Mouse (Mus musculus) thymus, postnatal 25 days (tissue): Measurements from ENCODE around the gene Ubac1.

Source experiments
- DNase-seq: peaks from one replicate; pipeline ENCODE4 v3.0.0; 2022

Ubac1 gene

DNA sequence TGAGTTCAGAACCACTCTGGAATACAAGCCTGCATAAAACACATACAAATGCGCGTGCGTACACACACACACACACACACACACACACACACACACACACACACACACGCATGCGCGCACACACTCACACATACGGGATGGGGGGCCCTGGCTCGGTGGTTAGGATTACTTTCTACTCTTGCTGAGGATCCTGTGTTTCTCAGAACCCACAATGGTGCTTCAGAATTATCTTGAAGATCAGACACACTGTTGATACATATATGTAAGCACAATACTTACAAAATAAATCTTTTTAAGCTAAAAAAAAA, 665 bp upstream of the Ubac1 start:
- DNase-seq, result no peak

DNA sequence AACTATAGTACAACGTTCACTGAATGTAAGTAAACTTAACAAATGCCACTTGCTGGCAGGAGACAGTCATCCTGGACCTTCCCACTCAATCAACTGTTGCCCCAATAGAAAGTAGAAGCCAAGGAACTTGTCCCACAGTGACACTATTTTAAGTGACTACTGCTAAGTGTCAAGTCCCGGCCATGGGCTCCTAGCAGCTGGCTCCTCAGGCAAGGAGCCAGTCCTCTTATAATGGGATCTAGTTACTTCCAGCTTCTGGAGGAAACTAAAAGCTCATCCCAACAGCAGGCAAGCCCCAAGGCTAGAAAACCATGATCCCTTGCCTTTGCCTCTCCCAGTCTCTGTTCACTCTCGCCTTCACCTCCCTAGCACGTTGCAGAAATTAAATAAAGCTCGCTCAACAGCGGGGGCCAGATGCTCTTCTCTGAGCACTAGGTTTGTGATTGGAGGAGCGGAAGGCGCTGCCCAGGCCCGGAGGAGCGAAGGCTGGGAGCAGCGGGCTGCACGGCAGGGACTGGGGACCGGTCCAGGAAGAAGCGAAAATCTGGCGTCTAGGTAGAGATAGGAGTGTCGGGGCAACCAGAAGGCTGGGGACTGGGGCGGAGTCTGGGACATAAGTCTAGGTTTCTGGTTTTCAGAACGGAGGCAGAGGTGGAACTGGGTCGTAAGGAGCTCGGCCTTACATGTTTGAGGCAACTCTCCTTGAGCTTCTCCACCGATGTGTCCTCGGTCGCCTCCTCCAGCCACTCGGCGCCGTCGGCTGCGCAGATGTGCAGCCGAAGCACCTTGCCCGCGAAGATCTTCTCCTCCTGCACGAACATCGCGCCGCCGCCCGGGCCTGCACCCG, 610 bp downstream of the Ubac1 start:
- no peak for DNase-seq

DNA sequence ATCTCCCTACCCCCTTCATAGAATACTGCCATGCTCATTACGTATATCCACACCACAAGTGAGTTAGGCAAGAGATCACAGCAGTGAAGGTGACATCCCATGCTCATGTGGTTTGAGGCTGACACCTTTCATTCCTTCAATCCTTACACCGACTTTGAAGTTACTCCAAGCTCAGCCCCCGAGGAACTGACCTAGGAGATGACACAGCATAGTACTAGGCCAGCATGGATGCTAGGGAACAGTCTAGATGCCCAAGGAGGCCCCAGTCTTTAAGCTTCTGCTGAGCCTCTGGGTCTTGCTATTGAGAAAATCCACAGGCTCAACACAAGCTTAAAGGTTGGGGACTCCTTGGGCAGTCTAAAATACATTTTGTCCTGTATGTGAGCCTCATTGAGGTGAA, 1.6 kb downstream of the Ubac1 start:
- DNase-seq, result no peak

DNA sequence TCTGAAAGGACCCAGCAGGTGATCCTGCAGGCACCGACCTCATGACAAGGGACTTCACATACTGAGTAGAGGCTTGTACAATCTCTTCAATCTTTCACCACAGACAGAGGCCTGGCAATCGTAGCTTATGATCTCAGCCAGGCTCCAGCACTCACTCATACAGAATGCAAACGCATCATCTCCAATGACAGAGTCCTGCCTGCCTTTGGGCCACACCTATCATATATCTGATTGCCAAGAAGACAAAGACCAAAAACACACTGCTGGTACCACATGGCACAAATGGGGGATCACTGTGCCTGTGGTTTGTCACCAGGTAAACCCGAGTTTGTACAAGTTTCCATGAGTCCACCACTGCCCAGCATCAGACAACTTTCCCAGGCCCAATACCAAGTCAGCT, 4.2 kb downstream of the Ubac1 start:
- no peak for DNase-seq

DNA sequence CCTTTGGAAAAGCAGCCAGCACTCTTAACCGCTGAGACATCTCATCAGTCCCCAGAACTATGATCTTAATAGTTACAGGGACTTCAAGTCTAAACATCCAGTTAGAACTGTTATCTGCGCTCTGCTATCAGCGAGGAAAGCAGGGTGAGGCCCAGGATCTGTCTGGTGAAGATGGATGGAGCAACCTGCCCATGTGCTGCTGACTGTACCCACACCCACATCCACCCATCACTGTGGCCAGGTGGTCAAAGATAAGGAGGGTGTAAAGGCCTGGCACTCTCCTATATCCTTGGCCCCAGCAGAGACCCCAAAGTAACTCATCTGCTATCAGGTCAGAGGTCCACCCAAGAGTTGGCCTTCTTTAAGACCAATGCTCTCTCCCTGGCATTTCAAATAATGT, 7.9 kb downstream of the Ubac1 start:
- DNase-seq, result no peak

DNA sequence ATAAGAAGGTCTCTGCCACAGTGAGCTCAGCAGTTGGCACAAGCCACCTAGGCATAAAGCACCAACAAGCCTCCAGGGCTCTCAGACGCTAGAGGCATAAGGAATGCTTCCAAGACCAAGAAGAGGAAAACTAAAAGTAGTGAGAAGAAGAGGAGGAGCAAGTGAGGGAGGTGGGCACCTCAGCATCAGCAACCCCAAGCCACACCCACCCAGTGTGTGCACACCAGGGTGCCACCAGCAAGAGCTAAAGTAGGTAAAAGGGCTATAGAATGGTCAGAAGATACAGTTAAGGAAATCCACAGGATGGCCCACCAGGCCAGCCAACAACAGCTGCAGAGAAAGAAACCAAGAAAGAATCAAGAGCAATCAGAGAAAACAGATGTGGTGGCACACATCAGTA, 10.1 kb downstream of the Ubac1 start:
- DNase-seq, result no peak

DNA sequence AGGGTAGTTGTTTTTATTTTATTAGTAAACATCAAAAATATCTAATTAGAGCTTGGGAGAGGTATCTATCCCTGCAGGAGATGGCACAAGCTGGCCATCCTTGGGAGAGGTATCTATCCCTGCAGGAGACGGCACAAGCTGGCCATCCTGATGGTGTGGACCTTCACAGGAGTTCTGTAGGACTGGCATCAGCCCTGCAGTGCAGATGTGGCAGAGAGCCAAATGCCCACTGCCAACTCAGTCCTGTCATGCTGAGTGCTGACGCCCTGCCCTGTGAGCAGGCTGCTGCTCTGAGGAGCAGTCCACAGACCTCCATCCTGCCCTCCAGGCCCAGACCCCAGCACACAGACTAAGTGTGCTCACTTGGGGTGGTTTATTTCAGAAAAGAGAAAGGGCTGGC, 19.5 kb downstream of the Ubac1 start:
- DNase-seq, result no peak

DNA sequence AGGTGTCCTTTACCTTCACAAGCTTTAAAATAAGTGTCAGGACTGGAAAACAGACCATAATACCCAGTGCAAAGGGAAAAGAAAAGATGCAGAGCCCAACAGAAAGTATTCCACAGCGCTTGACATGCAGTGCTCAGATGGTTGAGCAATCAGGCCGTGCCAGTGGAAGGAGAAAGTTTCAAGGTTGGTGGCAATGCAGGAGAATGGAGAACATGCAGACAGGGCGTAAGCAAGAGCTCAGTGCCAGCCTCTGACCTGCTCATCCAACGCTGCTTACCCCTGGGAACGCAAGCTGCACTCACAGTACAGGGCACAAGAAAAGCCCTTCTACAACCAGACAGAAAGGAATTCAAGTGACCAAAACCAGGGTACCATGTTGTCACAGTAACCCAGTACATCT, 20.4 kb downstream of the Ubac1 start:
- no peak for DNase-seq

DNA sequence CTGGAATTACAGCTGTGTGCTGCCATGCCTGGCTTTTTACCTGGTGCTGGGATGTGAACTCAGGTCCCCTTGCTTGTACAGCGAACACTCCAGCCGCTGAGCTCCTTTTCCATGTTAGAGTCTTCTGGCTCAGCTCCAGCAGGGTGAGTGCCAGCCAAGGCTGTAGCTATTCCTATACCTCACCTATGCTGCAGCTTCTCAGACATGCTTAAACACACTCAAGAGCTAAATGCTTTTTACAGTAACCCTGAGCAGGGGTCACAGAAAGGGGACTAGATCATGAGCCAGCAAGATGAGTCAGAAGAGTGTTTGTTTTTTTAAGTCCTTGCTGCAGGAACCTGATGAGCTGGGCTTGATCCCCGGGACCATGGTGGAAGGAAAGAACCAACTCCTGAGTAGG, 23.8 kb downstream of the Ubac1 start:
- no peak for DNase-seq

DNA sequence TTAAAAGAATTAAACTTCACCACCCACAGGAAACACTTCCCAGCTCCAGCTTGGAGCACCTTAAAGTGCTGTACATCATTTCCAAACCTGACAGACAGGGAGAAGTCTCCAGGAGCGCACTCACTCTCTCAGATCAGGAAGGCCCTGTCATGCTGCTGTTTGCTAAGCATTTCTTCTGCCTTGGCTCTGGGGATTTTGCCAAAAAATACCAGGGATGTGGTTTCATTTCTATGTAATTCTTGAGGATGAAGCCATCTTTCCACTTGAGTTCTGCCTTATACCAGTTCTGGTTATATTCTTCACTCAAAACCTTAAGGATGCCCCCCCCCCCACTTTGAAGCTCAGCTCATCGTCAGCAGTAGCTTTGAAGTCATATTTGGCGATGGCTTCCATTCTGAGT, 26.8 kb downstream of the Ubac1 start:
- DNase-seq, result no peak

DNA sequence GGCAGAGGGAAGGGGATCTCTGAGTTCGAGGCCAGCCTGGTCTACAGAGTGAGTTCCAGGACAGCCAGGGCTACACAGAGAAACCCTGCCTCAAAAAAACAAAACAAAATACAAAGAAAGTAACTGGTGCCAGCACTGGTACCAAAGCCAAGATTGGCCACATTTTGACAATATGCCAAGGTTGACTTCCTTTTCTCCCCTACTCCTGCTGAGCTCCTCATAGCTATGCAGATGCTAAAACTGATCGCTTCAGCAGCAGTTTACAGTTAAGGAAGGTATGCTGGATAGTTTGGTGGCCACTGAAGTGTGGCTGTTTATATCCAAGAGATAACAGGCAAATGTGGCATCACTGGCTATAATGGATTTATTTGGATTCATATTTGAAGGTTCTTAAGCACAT, 29.3 kb downstream of the Ubac1 start:
- DNase-seq, result no peak

DNA sequence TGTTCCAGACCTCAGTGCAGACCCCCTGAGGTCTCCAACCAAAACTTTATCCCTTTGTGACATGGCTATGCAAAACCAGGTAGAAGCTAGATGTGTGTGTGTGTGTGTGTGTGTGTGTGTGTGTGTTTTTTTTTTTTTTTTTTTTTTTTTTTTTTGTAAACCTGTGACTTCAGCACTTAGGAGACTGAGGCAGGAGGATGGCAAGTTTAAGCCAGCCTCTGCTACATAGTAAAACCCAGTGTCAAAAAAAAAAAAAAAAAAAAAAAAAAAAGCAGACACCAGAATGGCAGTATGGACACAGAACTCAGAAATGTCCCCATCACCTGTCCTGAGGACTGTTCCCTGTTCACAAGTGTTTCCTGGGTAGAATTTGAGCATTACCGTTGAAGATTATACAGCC, 31.9 kb downstream of the Ubac1 start:
- no peak for DNase-seq

DNA sequence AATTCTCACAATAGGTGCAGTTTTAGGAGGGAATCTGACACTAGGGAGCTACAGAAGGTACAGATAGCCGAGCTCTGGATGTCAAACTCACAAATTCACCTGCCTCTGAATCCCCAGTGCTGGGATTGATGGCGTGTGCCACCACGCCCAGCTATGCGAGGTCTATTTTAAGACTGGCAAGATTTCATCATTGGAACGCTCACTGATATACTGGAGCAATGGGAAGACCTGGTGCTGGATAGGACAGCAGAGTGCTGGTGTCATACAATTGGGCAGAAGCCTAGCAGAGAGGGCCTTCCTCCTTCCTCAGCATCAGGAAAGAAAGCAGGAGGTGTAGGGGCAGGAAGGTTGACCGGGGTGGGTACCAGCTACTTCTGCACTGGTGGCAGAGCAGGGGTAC, 33.7 kb downstream of the Ubac1 start:
- no peak for DNase-seq

DNA sequence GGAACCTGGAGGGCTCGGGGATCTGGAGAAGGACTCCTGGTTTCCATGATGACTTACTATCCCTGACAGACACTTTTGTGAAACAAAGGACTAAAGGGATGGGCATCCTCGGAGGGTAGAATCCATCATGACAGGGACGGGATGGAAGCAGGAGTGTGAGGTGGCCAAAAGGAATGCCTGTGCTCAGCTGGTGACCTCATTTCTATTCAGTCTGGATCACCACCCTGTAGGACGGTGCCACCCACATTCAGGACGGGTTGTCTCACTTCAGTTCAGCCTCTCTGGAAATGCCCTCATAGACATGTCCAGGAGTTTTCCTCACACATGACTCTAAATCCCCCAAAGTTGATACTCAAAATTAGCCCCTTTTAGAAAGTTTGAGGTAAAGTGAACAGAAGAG, 34.9 kb downstream of the Ubac1 start:
- DNase-seq, result no peak

DNA sequence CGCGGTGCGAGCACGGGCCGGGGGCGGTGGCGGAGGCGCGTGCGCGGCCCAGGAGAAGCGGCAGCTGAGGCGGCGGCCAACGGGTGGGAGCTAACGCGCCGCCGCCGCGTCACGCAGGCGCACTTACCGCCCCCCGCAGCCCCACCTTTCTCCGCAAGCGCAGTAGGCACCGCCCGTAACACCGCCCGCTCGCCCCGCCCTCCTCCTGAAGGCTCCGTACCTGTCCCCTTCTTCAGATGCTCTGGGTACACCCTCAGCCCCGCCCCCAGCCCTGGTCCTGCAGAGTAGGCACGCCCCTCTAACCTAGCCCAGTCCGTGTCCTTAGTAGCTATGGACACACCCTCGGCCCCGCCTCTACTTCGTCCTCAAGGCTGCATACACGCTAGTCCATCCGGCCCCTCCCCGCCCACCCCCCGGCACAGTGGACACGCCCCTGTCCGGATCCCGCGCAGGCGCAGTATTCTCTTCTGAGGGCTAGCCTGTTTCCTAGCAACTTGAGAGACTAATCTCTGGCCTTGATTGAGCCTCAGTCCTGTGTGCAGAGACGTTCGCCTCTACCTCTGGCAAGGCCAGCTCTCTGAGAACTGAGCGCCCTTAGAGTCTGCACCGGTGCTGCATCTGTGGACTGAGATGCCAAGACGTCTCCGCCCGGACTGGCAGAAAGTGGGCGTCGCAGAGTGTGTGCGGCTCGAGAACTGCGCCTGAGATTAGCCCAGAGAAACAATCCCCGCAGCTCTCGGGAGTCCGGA, 38.2 kb downstream of the Ubac1 start, which contains the start of gene Camsap1:
Camsap1 (minus strand) TSS at position 124 of the 749 bp plus-strand sequence.
- peak; percentile 98 for DNase-seq

DNA sequence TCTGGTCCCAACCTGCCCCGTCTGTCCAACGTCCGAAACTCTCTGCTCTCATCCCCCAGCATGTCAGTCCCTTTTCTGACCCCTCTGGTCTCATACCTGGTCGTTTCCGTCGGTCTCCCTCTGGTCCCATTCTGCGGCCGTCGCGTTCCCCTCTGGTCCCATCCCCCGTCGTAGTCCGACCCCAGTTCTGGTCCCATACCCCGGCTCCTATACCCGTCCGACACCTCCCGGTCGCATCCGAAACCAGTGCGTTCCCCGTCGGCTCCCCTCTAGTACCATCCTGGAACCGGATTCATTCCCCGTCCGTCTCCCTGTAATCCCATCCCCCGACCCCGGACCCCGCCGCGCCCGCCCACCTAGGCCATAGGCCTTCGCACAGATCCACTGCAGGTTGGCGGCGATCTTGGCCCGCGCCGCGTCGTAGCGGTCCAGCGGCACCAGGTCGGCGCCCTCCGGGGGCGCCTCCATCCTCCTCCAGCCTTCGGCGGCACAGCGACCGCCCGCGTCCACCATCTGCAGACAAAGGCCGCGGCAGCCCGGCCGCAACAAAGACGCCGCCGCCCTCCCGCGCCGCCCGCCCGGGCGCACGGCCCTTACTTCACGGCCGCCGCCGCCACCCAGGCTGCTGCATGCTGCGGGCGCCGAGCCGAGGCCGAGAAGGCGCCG, 39.0 kb downstream of the Ubac1 start:
- no peak for DNase-seq

DNA sequence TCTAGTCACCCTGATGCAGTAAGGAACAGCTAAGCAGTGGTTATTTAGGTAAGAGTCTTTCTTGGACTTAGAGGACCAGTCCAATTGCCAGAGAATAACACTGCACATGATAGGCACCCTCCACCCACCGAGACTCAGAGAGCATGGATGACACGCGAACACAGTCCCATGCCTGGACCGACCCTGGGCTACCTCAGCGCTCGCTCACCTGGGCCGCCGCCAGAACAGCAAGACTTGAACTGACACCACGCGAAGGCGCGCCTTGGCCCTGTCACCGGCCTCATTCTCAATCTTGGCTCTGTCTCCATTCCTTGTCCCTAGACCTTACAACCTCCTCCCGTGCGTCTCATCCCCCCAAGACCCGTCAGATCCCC, 39.5 kb downstream of the Ubac1 start:
- DNase-seq, result peak; percentile 17

DNA sequence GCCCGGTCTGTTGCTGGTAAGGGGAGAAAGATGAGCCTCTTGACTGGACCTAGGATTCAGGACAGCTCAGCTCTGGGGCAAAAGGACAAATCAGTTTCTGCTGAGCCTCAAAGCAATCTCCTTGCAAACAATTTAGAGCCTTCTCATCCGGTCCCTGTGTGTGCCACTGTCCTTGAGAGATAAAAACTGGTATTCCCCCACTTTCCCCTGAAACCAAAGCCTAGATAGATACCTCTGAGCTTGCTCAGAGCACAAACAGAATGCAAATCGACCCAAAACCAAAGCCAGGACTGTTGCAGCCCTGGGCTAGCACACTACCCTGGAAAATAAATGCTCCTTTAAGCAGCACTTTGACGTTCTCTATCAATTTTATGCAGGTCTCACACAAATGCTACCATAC, 42.5 kb downstream of the Ubac1 start:
- DNase-seq, result no peak

DNA sequence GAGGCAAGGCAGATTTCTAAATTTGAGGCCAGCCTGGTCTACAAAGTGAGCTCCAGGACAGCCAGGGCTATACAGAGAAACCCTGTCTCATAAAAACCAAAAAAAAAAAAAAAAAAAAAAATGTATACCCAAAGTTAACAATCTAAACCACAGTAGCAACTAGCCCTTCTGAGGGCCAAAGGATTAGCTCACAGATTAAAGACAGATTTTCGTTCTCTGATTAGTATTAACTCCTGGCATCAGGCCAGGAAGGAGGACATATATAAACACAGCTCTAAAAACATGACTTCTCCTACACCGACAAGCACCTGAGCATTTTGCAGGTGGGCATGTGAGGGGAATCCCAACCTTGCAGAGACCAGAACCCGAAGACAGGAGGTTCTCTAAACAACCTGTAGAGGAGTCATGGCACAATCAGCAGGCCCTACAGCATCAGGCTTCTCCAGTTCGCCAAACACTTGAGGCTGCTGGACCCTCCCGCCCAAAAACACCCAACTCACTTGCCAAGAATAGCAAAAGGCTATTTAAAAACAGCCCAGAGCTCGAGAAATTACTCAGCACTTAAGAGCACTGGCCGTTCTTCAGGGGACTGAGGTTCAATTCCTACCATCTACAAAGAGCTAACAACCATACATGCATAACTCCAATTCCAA, 43.8 kb downstream of the Ubac1 start:
- no peak for DNase-seq

DNA sequence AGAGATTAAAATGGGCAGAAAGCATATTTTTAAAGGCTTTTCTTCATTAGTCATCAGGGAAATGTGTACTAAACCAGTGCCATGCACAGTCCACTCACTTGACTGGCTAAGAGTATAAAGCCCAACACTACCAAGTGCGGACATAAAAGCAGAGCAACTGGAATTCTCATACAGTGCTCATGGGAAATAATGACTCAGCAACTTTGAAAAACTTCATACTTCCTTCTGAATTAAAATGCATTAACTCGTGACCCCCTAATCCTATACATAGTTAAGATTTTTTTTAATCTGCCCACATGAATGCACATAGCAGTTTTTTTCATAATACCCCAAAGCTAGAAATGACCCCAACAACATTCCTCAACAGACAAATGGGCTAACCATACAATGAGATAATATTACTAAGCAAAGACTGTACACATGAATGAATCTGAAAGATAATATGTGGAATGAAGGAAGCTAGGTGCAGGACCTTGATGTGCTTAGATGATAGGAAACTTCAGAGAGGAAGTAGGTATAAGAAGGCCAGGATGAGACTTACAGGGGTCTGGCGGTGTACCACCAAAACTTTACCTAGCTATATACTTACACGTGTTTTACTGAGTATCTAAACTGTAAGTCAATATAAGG, 46.3 kb downstream of the Ubac1 start:
- DNase-seq, result no peak

DNA sequence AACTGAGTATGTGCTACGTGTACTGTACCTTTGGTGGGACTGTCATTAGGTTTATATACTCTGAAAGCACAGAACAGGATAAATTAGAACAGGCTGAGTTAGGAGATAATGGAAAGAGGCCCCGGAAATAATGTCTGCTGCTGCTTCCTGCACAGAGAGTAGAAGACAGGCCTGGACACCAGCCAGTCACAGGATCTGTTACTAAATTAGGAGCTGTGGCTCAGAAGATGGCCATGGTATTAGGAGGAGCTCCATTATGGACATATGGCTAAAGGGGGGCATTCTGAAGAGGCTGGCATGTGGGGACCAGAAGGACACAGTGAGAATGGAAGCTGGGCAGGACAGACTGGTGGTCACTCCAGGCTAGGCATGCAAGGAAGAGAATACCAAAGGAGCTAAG, 51.1 kb downstream of the Ubac1 start:
- DNase-seq, result no peak

DNA sequence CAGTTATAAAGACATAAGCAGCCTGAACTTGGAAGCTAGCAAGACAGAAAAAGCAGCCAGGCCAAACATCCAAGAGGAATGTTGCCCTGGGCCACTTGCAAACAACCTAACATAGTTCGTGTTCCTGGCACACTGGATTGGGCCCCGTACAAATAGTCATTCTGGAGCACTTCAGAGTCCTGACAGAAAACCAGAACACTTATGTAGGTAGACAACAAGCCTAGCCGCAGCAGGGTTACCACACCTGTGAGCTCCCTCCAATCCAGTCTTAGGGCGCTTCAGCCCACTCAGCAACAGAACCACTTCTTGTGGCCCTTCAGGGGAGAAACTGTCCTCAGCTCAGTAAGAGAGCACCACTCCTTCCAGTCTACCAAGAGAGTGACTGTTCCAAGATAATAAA, 52.2 kb downstream of the Ubac1 start:
- no peak for DNase-seq

DNA sequence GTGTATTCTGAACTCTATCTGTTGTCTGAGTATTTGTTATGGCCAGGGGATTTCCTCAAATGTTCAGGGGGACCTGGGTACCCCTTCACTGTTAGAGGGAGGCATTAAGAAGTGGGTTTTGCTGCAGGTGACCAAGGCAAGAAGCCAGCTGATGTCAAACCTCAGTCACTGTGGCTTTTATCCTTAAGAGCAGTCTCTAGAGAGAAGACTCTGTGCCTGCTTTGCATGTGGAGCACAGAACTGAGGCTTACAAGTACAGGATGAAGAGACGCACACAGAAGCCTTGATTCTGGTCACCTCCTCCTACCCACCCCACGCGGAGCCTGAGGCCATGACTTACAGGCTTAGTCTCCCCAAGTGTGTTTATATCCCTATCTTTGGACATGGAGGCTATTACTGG, 72.3 kb downstream of the Ubac1 start:
- DNase-seq, result no peak
